Mouse (Mus musculus) lung, postnatal 0 days (tissue): ENCODE data around the gene Bola1. TPM values are rescaled to one million over a fixed set of nuclear protein-coding genes. Genes with fewer than 3 reads are reported as not detected.
A peak's percentile ranks its signal among the peaks of the same experiment; 100 is the strongest.

Source experiments
- ATAC-seq: fragments of 200-750 bp; cut with Nextera tagmentation; 2 replicates; pipeline ENCODE4 v1.8.0; 2017; ENCODE audit warnings: moderate library complexity
- DNase-seq: peaks from one replicate; pipeline ENCODE4 v3.0.0-alpha.2; 2016; ENCODE audit warnings: low spot score
- H3K27ac ChIP-seq: fragments of 300-500 bp; sonication (generic); 2 replicates; pipeline ENCODE4 v1.5.1; 2014; ENCODE audit warnings: antibody characterized with exemption, mild to moderate bottlenecking, low read length, mixed read lengths
- H3K27me3 ChIP-seq: fragments of 300-500 bp; sonication (generic); replicated peaks from 2 replicates; pipeline ENCODE4 v1.6.1; 2014; ENCODE audit warnings: low read length, mixed read lengths; ENCODE audit not compliant: insufficient read depth
- H3K36me3 ChIP-seq: fragments of 300-500 bp; sonication (generic); 2 replicates; pipeline ENCODE4 v1.6.1; 2014; ENCODE audit warnings: low read length, mixed read lengths; ENCODE audit not compliant: insufficient read depth
- H3K4me1 ChIP-seq: fragments of 300-500 bp; sonication (generic); 2 replicates; pipeline ENCODE4 v1.6.1; 2014; ENCODE audit warnings: antibody characterized with exemption, low read depth, low read length, mixed read lengths; ENCODE audit not compliant: insufficient read depth
- H3K4me2 ChIP-seq: fragments of 300-500 bp; sonication (generic); replicated peaks from 2 replicates; pipeline ENCODE4 v1.6.1; 2014; ENCODE audit warnings: low read depth, mild to moderate bottlenecking, low read length, moderate library complexity, mixed read lengths
- H3K4me3 ChIP-seq: fragments of 300-500 bp; sonication (generic); 2 replicates; pipeline ENCODE4 v1.5.1; 2014; ENCODE audit warnings: low read depth, low read length
- H3K9ac ChIP-seq: fragments of 300-500 bp; sonication (generic); replicated peaks from 2 replicates; pipeline ENCODE4 v1.6.1; 2014; ENCODE audit warnings: low read depth, mild to moderate bottlenecking
- H3K9me3 ChIP-seq: fragments of 300-500 bp; sonication (generic); 2 replicates; pipeline ENCODE4 v1.6.1; 2016; ENCODE audit warnings: low read length, mixed read lengths
- CTCF ChIP-seq: IDR thresholded peaks from 2 replicates; pipeline ENCODE4 v1.5.1; 2016; ENCODE audit warnings: antibody characterized with exemption, mild to moderate bottlenecking
- EP300 ChIP-seq: IDR thresholded peaks from 2 replicates; pipeline ENCODE4 v1.6.1; 2016; ENCODE audit warnings: antibody characterized with exemption, mild to moderate bottlenecking, control low read depth
- WGBS: fragments of 180-500 bp; shearing (Covaris S2); extraction: QIAGEN DNeasy Blood & Tissue Kit; methylation state at CpG from one replicate; pipeline ENCODE4 v1.1.7; 2014; 5-methylcytosine and 5-hydroxymethylcytosine counted together
- polyA plus RNA-seq: library from polyadenylated mRNA; unstranded; fragments of >200 nt; fragmentation: Nextera tagmentation; extraction: Ambion mirVana; gene quantifications from 2 replicates; pipeline ENCODE4 v1.2.1, GENCODE M21; 2015

Bola1 gene
- polyA plus RNA-seq, 1 experiment from 2014 or later, result 50.1 TPM

DNA sequence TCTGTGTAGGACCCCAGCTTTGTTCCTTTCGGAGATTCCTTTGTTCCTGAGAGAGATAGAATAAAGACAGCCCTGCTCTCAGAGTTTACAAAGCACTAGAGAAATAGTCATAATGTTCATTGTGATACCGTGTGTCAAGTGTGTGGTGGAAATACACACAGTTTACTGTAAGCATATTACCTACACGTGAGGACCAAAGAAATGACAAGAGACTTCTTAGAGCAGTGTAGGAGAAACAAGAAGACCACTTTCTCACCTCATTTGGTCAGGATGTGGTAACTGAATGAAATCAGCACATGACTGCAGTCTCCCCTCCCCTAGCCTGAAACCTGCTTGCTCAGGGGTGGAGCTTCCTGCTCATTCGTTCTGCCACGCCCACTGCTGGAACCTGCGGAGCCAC lies 21.3 kb downstream of the Bola1 start:
- 3% methylated on average over 6 of the region's 6 CpGs for WGBS
- no peak overlapping the region for H3K27ac ChIP-seq
- no peak overlapping the region for H3K9ac ChIP-seq

DNA sequence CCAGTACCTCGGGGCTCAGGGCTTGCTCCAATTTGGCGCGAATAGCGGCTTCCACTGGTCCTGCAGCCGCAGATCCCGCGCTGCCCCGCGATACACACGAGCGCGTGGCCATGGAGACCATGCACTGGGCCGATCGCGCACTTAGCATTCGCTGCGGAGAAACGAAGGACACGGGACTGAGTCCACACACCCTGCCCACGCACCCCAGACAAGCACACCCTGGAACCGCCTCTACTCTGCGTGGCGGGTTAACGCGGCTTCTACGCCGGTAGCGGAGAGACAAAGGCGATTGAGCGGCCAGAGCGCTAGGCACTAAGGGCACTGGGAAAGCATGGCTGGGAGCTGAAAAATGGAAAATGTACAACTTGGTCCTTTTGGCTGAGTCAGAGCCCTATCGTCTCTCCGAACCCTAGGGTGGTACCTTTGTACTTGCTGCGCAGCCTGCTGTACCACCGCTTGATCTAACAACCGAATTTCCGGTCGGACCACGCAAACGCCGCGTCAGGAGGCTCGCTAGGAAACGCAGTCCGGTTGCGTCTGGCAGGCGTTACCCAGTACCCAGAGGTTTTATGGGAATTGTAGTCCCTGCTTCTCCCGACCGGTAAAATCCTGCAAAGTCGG lies 22.3 kb downstream of the Bola1 start:
- under 1% methylated on average over 50 of the region's 50 CpGs for WGBS
- DNase-seq (peak; percentile 96), ATAC-seq (peak; percentile 94)
- Histone ChIP-seq H3K4me2 (peak overlapping the region; percentile 95), H3K9ac (peak overlapping the region; percentile 67), H3K27me3 (no peaks in the 10 kb centered on the region), H3K36me3 (no peaks in the 10 kb centered on the region), H3K27ac (peak overlapping the region; percentile 88), H3K9me3 (no peaks in the 10 kb centered on the region), H3K4me1 (peaks cover 12% of the 10 kb centered on the region; the same call in 1 of the 2 replicates), H3K4me3 (peak overlapping the region; percentile 56)
- TF ChIP-seq EP300 (no peak), CTCF (peak; percentile 51)

More for the DNA sequence above, 21.3 kb downstream of the Bola1 start:
- Histone ChIP-seq H3K36me3 (no peaks in the 10 kb centered on the region), H3K4me2 (peak overlapping the region; percentile 95), H3K9me3 (no peaks in the 10 kb centered on the region), H3K27me3 (no peaks in the 10 kb centered on the region), H3K4me1 (peaks cover 12% of the 10 kb centered on the region; the same call in 1 of the 2 replicates), H3K4me3 (peak overlapping the region; percentile 56)
- DNase-seq, result peak; percentile 47
- ATAC-seq, result peak; percentile 16; the same call in 1 of the 2 replicates
- no peak for TF ChIP-seq EP300
- TF ChIP-seq CTCF, result no peak

DNA sequence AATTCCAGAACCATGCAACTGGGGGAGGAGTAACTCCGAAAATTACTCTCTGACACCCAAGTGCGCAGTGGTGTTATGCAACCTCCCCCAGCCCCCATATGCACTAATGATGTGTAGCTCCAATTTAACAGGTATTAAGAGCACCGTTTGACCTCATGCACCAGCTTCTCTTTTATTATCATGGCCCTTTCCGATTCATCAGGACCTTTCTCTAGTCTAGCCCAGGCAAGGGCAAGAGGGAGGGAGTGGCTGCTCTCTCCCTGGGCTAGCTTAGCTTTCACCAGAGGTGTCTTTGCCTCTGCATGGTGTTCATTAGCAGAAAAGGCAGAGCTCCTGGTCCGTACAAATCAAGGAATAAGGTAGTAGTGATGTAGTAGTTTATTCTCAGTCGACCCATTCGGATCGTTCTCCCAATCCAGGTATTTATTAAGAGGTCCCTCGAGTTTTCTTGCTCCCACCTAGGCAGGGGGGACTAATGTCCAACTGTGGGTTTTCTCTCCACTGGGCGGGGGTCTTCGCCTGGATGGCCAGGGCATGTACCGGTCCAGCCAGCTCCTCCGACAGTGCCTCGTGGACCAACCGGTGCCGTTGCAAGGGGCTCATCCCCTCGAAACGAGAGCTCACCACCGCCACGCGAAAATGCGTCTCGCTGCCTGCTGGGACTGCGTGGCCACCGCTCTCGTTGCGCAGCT lies 22.9 kb downstream of the Bola1 start:
- Histone ChIP-seq H3K4me2 (peak overlapping the region; percentile 95), H3K4me3 (peak overlapping the region; percentile 56), H3K9me3 (no peaks in the 10 kb centered on the region), H3K36me3 (no peaks in the 10 kb centered on the region), H3K27me3 (no peaks in the 10 kb centered on the region), H3K27ac (no peak overlapping the region), H3K4me1 (peaks cover 12% of the 10 kb centered on the region; the same call in 1 of the 2 replicates), H3K9ac (peak overlapping the region; percentile 67; the same call in 1 of the 2 replicates)
- DNase-seq, result no peak
- no peak for TF ChIP-seq CTCF
- TF ChIP-seq EP300, result no peak
- WGBS, result 19% methylated on average over 27 of the region's 27 CpGs
- no peak for ATAC-seq

DNA sequence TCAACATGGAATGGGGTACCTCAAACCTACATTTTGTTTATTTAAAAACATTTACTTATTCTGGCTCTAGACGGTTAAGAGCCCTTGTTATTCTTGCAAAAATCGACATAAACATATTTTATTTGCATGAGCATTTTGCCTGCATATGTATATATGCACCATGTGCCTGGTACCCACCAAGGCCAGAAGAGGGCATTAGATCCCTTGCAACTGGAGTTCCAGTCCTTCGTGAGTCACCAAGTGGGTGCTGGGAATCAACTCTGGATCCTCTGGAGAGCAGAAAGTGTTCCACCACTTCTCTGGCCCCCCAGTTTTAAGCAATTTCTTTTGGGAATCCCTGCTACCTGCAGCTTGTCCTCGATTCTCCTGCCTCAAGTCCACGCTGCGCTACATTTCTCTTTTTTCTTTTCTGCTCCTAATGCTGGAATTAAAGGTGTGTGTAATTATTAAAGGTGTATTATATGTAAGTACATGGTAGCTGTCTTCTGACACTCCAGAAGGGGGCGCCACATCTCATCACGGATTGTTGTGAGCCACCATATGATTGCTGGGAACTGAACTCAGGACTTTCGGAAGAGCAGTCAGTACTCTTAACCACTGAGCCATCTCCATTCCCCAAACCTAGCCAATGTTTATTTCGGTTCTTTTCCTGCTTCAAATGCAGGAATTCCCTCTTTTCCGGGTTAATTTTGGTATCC lies 23.7 kb downstream of the Bola1 start:
- H3K4me2 ChIP-seq, result no peak overlapping the region
- no peak for DNase-seq
- peaks cover 12% of the 10 kb centered on the region; the same call in 1 of the 2 replicates for H3K4me1 ChIP-seq
- WGBS, result 92% methylated on average over 11 of the region's 11 CpGs
- no peaks in the 10 kb centered on the region for H3K27me3 ChIP-seq
- TF ChIP-seq EP300 (no peak), CTCF (peak; percentile 14; the same call in 1 of the 2 replicates)
- no peak for ATAC-seq
- no peak overlapping the region for H3K9ac ChIP-seq
- H3K4me3 ChIP-seq, result no peak overlapping the region
- H3K27ac ChIP-seq, result no peak overlapping the region
- H3K36me3 ChIP-seq, result no peaks in the 10 kb centered on the region
- no peaks in the 10 kb centered on the region for H3K9me3 ChIP-seq

DNA sequence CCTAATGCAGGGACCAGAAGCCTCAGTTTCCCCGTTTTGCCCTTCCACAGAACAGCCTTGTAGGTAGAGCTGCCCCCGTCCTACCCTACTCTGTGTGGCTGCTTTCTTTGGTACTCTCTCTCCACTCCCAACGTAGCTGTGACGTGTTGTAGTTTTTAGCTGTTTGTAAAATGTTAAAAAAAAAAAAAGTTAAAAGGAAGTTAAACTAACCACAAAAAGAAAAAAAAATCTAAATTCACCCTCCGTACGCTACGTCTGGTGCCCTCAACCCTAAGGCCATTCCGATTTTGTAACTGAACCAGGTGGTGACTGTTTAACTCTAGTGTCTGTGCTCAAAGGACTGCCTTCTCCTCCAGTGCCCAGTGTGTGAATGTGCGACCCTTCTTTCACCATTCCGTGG lies 24.5 kb downstream of the Bola1 start:
- peaks cover 12% of the 10 kb centered on the region; the same call in 1 of the 2 replicates for H3K4me1 ChIP-seq
- H3K9ac ChIP-seq, result no peak overlapping the region
- no peak overlapping the region for H3K4me2 ChIP-seq
- ATAC-seq (no peak), DNase-seq (no peak)
- H3K4me3 ChIP-seq, result no peak overlapping the region
- H3K27me3 ChIP-seq, result no peaks in the 10 kb centered on the region
- TF ChIP-seq CTCF (no peak), EP300 (no peak)
- H3K36me3 ChIP-seq, result no peaks in the 10 kb centered on the region
- 82% methylated on average over 10 of the region's 10 CpGs for WGBS
- no peak overlapping the region for H3K27ac ChIP-seq
- H3K9me3 ChIP-seq, result no peaks in the 10 kb centered on the region

DNA sequence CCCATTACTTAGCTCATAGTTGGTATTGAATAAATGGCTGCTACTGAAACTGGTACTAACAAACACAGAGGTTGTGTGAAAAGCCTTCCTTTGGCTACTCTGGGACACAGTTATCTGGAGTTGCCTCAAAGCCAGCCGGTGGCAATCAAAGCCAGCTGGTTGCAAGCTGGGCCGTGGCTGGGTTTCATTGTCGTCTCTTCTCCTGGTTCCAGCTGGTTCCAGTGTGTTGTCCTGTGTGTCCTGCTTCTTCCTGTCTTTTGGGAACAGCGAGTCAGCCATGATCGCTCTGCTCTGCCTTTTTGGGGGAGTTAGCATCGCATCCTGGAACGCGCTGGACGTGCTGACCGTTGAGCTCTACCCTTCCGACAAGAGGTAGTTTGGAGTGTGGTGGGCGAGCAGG lies 26.5 kb downstream of the Bola1 start:
- Histone ChIP-seq H3K27ac (no peak overlapping the region), H3K9ac (no peak overlapping the region), H3K27me3 (no peaks in the 10 kb centered on the region), H3K4me3 (no peak overlapping the region), H3K4me2 (no peak overlapping the region), H3K4me1 (peaks cover 10% of the 10 kb centered on the region; the same call in 1 of the 2 replicates), H3K9me3 (no peaks in the 10 kb centered on the region), H3K36me3 (no peaks in the 10 kb centered on the region)
- ATAC-seq (no peak), DNase-seq (no peak)
- TF ChIP-seq EP300 (no peak), CTCF (no peak)
- WGBS, result 56% methylated on average over 12 of the region's 12 CpGs
